Mouse (Mus musculus) cortical plate, adult 2 months (tissue): Measurements from ENCODE around the gene Caprin1.

Experiments
- CTCF ChIP-seq: fragments of 200-500 bp; IDR thresholded peaks from 2 replicates; pipeline ENCODE4 v1.5.1; 2011; ENCODE audit warnings: mild to moderate bottlenecking, control low read depth, low read length; ENCODE audit not compliant: insufficient read depth; ENCODE audit errors: extremely low read depth
- POLR2A ChIP-seq: fragments of 200-500 bp; IDR thresholded peaks from 2 replicates; pipeline ENCODE4 v1.6.1; 2011; ENCODE audit warnings: mild to moderate bottlenecking, low read length, control low read depth; ENCODE audit not compliant: insufficient read depth; ENCODE audit errors: extremely low read depth

- TF ChIP-seq CTCF (no peak), POLR2A (no peak)
Observed at GRCm38 (mm10) chr2:103761993-103762392, 35.5 kb downstream of the Caprin1 start.
